Mouse (Mus musculus) megakaryocyte, embryonic 14.5 days (primary cell): ENCODE measurements around the gene Prkce.

Experiments used
- FLI1 ChIP-seq: IDR thresholded peaks from 2 replicates; pipeline ENCODE4 v1.6.1; 2012; ENCODE audit warnings: low read length, inconsistent platforms, mixed read lengths
- GATA1 ChIP-seq: IDR thresholded peaks from 3 replicates; pipeline ENCODE4 v1.6.1; 2012; ENCODE audit warnings: mixed read lengths, low read length, inconsistent platforms, borderline replicate concordance

- TF ChIP-seq GATA1: no peak
- TF ChIP-seq FLI1: no peak
Measured at GRCm38 (mm10) chr17:86274350-86274744, 106.8 kb downstream of the Prkce start.
